Mouse (Mus musculus) Patski (cell line): ENCODE results near the gene Isx. TPM values are rescaled to one million over a fixed set of nuclear protein-coding genes. Genes with fewer than 3 reads are reported as not detected.

ENCODE experiments used
- ATAC-seq: fragments of 100-300 bp; one replicate; pipeline ENCODE4 v1.8.0; 2021
- CTCF ChIA-PET: fragments of 350-600 bp; sonication (Branson Sonifier 250); formaldehyde crosslinking; loops from one replicate; lab custom pipeline; 2022; ENCODE audit warnings: inconsistent platforms; lab: Charles Lee
- POLR2A ChIA-PET: fragments of 350-600 bp; sonication (Branson Sonifier 250); formaldehyde crosslinking; loops from one replicate; lab custom pipeline; 2022; ENCODE audit warnings: antibody characterized with exemption, inconsistent platforms; lab: Charles Lee
- DNase-seq: peaks from one replicate; pipeline ENCODE4 v3.0.0-alpha.2; 2011; ENCODE audit warnings: low read depth, low spot score
- H3K27me3 ChIP-seq: fragments of 371-371 bp; one replicate; pipeline ENCODE4 v1.5.1; 2021
- CTCF ChIP-seq: fragments of 100-300 bp; IDR thresholded peaks from one replicate; pipeline ENCODE4 v1.5.1; 2021
- in situ Hi-C: fragments of 300-500 bp; cut with MboI; formaldehyde crosslinking; loops from 3 replicates; pipeline ENCODE4 v1.11.1; 2018; ENCODE audit warnings: low pct_unique_long_range_greater_than_20kb, mixed read lengths
- polyA plus RNA-seq: library from polyadenylated mRNA; unstranded; gene quantifications from one replicate; pipeline ENCODE4 v1.2.3, GENCODE M21; 2021

Gene Isx
- polyA plus RNA-seq, 1 experiment from 2014 or later = not detected

GRCm38 (mm10) chr8:74859241-74859640 lies 13.7 kb upstream of the Isx start:
- H3K27me3 ChIP-seq = no peaks in the 10 kb centered on the region
- ChIA-PET POLR2A (no interaction called here), CTCF (interaction anchor here (1.2 to 1.5 kb wide), 2 partner anchors 9 to 71 kb away, joined by 3 read pairs; no protein-coding TSS in a partner anchor)
- in situ Hi-C loops = no loop called here
- no peak for ATAC-seq
- no peak for DNase-seq
- no peak for TF ChIP-seq CTCF

- no peak for DNase-seq
- POLR2A ChIA-PET = no interaction called here
- in situ Hi-C loops = no loop called here
- ATAC-seq = no peak
- TF ChIP-seq CTCF = no peak
- CTCF ChIA-PET = interaction anchor here (1.5 kb wide), 1 partner anchor 70 kb away, joined by 3 read pairs; no protein-coding TSS in a partner anchor
- no peaks in the 10 kb centered on the region for H3K27me3 ChIP-seq
Measured at GRCm38 (mm10) chr8:74860449-74860848, 12.5 kb upstream of the Isx start.

DNA sequence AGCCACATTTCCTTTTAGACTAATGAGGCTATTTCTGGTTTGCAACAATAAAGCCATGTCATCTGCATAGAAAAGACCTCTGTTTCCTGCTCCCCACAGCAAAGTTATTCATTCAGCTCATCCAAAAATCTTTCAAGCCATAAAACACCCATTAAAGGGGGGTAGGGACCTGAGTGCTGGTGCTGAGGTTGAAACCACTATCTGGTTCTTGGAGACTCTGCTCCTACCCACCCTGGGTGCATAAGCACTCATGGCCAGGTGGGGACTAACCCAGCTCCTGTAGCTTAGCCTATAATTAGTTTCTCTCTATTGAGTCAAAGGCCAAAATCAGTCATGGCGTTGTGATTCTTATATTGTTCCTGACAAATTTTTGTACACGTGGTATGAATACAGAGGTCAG lies 10.4 kb upstream of the Isx start:
- POLR2A ChIA-PET = no interaction called here
- DNase-seq (no peak), ATAC-seq (no peak)
- in situ Hi-C loops = no loop called here
- H3K27me3 ChIP-seq = no peaks in the 10 kb centered on the region
- TF ChIP-seq CTCF = no peak
- CTCF ChIA-PET = interaction anchor here (2.1 kb wide), 1 partner anchor 11 kb away, joined by 6 read pairs; no protein-coding TSS in a partner anchor

DNA sequence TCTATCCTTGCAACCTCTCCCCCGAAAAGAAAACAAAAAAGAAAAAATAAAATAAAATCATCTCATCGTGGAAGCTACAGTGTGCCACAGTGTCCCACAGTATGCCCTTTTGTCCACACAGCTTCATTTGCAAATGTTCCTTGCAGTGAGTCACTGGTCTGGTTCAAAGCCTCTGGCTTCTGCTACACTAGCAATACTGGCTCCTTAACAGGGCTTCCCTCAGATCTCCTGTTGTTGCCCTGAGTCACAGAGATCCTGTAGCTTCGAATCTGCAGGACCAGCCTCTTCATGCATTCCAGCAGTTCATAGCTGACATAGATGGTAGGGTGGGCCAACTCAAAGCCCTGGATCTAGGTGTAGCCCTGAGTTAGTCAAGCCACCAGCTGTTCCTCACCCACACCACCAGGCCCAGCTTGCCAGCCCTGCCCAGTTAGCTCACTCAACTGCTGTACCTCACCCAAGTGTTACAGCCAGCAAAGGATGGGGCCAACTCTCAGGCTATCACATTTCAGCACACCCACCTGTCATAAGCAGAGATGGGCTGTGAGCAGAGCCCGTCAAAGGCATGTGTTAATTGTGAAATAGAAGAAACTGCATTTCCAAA lies 2.5 kb upstream of the Isx start:
- ATAC-seq (no peak), DNase-seq (no peak)
- no peak for TF ChIP-seq CTCF
- ChIA-PET CTCF (no interaction called here), POLR2A (no interaction called here)
- in situ Hi-C loops = no loop called here
- H3K27me3 ChIP-seq = no peaks in the 10 kb centered on the region

- in situ Hi-C loops = no loop called here
- CTCF ChIA-PET = no interaction called here
Measured at GRCm38 (mm10) chr8:74871686-74872085, 1.3 kb upstream of the Isx start.

GRCm38 (mm10) chr8:74872151-74872823 lies 686 bp upstream of the Isx start:
- TF ChIP-seq CTCF = no peak
- ChIA-PET POLR2A (no interaction called here), CTCF (no interaction called here)
- no peak for DNase-seq
- H3K27me3 ChIP-seq = no peaks in the 10 kb centered on the region
- in situ Hi-C loops = no loop called here
- no peak for ATAC-seq

More at GRCm38 (mm10) chr8:74871686-74872085, 1.3 kb upstream of the Isx start:
- no peak for DNase-seq
- TF ChIP-seq CTCF = no peak
- POLR2A ChIA-PET = no interaction called here
- no peaks in the 10 kb centered on the region for H3K27me3 ChIP-seq
- ATAC-seq = no peak

- ChIA-PET POLR2A (no interaction called here), CTCF (interaction anchor here (1.9 kb wide), 1 partner anchor 11 kb away, joined by 6 read pairs; no protein-coding TSS in a partner anchor)
- no peak for DNase-seq
Measured at GRCm38 (mm10) chr8:74874565-74874964, 1.6 kb downstream of the Isx start.

GRCm38 (mm10) chr8:74878637-74879036 lies 5.7 kb downstream of the Isx start:
- ChIA-PET CTCF (no interaction called here), POLR2A (no interaction called here)
- no peak for TF ChIP-seq CTCF
- in situ Hi-C loops = no loop called here
- DNase-seq (no peak), ATAC-seq (no peak)
- H3K27me3 ChIP-seq = no peaks in the 10 kb centered on the region

More at GRCm38 (mm10) chr8:74874565-74874964, 1.6 kb downstream of the Isx start:
- in situ Hi-C loops = no loop called here
- no peak for ATAC-seq
- no peak for TF ChIP-seq CTCF
- H3K27me3 ChIP-seq = no peaks in the 10 kb centered on the region

- H3K27me3 ChIP-seq = no peaks in the 10 kb centered on the region
- ChIA-PET CTCF (no interaction called here), POLR2A (interaction anchor here (0.6 kb wide), 2 partner anchors 28 to 34 kb away, joined by 4 to 5 read pairs; no protein-coding TSS in a partner anchor)
- TF ChIP-seq CTCF = no peak
- in situ Hi-C loops = no loop called here
- ATAC-seq (no peak), DNase-seq (no peak)
Measured at GRCm38 (mm10) chr8:74888763-74889162, 15.8 kb downstream of the Isx start.

- TF ChIP-seq CTCF = no peak
- CTCF ChIA-PET = no interaction called here
Measured at GRCm38 (mm10) chr8:74891030-74891429, 18.1 kb downstream of the Isx start.

DNA sequence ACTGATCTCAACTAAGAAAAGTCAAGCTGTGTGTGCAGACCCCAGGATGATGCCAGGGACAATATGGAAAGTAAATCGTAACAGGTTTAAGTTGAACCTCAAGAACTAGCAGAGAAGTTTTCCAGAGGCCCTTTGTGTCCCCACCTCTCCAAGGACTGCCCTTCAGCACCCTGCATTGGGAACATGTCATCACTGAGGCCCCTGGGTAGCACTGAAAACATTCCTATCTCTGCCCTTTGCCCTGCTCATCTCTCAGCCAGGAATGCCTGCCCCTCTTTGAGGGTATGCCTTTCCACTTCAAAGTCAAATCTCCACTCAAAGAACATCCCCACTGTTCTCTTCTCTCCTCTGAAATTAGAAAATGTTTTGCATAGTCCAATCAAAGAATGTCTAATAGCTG lies 23.3 kb downstream of the Isx start:
- TF ChIP-seq CTCF = no peak

More at GRCm38 (mm10) chr8:74891030-74891429, 18.1 kb downstream of the Isx start:
- POLR2A ChIA-PET = no interaction called here
- no peaks in the 10 kb centered on the region for H3K27me3 ChIP-seq
- in situ Hi-C loops = no loop called here
- DNase-seq (no peak), ATAC-seq (no peak)

More for the DNA sequence above, 23.3 kb downstream of the Isx start:
- POLR2A ChIA-PET = no interaction called here
- peaks cover 3% of the 10 kb centered on the region for H3K27me3 ChIP-seq
- in situ Hi-C loops = no loop called here
- CTCF ChIA-PET = no interaction called here
- DNase-seq (no peak), ATAC-seq (no peak)
